Mouse (Mus musculus): ENCODE measurements around the gene Spata9. TPM values are rescaled to one million over a fixed set of nuclear protein-coding genes. Genes with fewer than 3 reads are reported as not detected.

The Spata9 gene
- polyA plus RNA-seq, 1 experiment from 2014 or later, result 0.77 TPM

DNA sequence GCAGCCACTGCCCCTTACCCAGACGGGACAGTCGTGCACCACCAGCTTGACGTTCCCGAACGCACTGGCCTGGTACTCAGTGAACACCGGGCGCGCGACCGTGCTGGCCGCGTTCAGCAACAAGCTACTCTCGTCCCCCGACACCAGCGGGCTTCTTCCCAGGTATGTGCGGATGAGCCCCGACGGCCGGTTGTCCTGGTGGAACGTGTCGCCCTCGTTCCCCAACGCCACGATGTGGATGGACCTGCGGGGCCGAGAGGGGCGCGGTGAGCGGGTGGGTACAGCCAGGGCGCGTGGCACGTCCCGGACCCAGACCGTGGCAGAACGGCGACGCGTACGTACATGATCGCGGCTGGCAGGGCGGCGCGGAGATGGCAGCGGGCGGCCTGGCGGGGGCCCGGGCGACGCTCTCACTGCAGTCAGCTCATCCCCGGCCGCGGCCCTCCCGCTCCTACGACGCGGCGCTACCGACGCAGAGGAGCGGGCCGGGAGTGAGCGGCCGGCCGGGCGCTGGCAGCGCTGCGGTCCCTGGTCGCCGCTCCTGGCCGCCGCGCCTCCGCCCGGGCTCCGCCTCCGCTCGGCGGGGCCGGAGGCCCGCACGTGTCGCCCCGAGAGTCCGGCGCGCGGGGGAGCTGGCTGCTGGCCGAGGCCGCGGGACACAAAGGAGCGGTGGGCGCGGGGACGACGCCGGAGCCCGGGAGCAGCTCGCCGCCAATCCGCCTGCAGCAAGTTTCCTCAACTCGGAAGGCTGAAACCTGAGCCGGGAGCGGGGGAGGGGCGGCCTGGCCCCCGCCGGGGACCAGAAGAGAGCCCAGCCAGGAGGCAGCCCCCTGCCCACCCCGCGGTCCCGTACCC lies 23.5 kb upstream of the Spata9 start, which contains the start of gene Rhobtb3:
Gene Rhobtb3 (minus strand): TSS at position 737 of the 855 bp plus-strand sequence.
- no peaks in the 10 kb centered on the region for H3K9me3 ChIP-seq (replicated peaks)
- H3K27ac ChIP-seq, result peak within 1 kb of the TSS; percentile 71
- peaks cover 6% of the 10 kb centered on the region for H3K4me1 ChIP-seq
- H3K36me3 ChIP-seq, result no peaks in the 10 kb centered on the region; the same call in 1 of the 2 replicates
- peak within 1 kb of the TSS; percentile 90 for H3K4me2 ChIP-seq
- peak within 1 kb of the TSS; percentile 69 for H3K9ac ChIP-seq
- peaks cover 14% of the 10 kb centered on the region for H3K27me3 ChIP-seq (replicated peaks)
- H3K4me3 ChIP-seq, result peak within 1 kb of the TSS; percentile 69
- ATAC-seq, result peak; percentile 78
- under 1% methylated on average over 108 of the region's 110 CpGs for WGBS (ENCODE audit: insufficient replicate concordance)

DNA sequence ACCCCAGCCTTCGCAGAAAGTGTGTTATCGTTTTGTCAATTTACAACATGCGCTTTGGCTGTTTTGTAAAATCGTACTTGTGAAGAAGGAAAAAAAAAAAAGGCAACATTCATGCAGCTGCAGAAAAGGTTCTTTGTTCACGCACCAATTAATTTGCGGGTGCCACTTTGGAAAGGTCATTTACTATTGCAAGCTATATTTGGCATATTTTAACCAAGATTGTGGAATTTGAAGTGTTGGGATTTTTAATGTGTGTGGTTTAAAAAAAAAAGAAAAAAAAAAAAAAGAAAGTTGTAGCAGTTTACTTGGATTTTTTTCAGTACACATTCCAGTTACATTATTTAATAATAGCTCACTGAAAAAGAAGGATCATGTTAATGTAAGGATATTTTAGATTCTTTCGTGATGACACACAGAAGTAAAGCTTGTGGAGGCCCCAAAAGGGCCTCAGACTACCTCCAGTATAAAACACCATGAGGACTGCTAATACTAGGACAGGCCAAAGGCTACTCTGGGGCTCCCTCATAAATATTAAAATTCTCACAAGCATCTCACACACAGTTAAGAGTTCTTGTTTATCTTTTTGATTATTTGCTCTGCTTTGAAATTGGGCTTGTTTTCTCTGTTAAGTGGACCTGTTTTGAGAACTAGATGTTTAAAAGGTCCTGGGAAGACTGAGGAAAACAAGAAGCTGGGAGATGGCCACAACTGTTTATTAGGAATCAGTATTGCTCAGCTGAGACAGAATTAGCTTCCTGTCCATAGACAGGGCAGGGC lies 22.7 kb upstream of the Spata9 start:
- H3K9ac ChIP-seq, result peak overlapping the region; percentile 69
- peak overlapping the region; percentile 71 for H3K27ac ChIP-seq
- peaks cover 14% of the 10 kb centered on the region for H3K27me3 ChIP-seq (replicated peaks)
- peak overlapping the region; percentile 90 for H3K4me2 ChIP-seq
- H3K4me3 ChIP-seq, result peak overlapping the region; percentile 69
- peaks cover 6% of the 10 kb centered on the region for H3K4me1 ChIP-seq
- ATAC-seq, result no peak
- no peaks in the 10 kb centered on the region for H3K9me3 ChIP-seq (replicated peaks)
- WGBS (ENCODE audit: insufficient replicate concordance), result 9% methylated on average over 7 of the region's 7 CpGs
- no peaks in the 10 kb centered on the region for H3K36me3 ChIP-seq

GRCm38 (mm10) chr13:75950295-75950694 lies 16.7 kb upstream of the Spata9 start:
- no peak for ATAC-seq
- WGBS (ENCODE audit: insufficient replicate concordance), result 64% methylated on average over 1 of the region's 1 CpGs
- no peaks in the 10 kb centered on the region for H3K4me1 ChIP-seq

GRCm38 (mm10) chr13:75955357-75955992 lies 11.5 kb upstream of the Spata9 start:
- no peak overlapping the region for H3K4me2 ChIP-seq
- H3K4me3 ChIP-seq, result no peak overlapping the region
- H3K36me3 ChIP-seq, result no peaks in the 10 kb centered on the region
- no peak overlapping the region for H3K9ac ChIP-seq
- no peak for ATAC-seq
- H3K4me1 ChIP-seq, result no peaks in the 10 kb centered on the region
- H3K9me3 ChIP-seq (replicated peaks), result no peaks in the 10 kb centered on the region
- H3K27me3 ChIP-seq (replicated peaks), result no peaks in the 10 kb centered on the region
- no peak overlapping the region for H3K27ac ChIP-seq

More at GRCm38 (mm10) chr13:75950295-75950694, 16.7 kb upstream of the Spata9 start:
- Histone ChIP-seq H3K9me3 (replicated peaks) (no peaks in the 10 kb centered on the region), H3K4me3 (no peak overlapping the region), H3K4me2 (no peak overlapping the region), H3K9ac (no peak overlapping the region), H3K27ac (no peak overlapping the region), H3K36me3 (no peaks in the 10 kb centered on the region), H3K27me3 (replicated peaks) (no peaks in the 10 kb centered on the region)

- H3K9ac ChIP-seq, result no peak overlapping the region
- no peak for ATAC-seq
These were observed 7.5 kb downstream of the Spata9 start for GRCm38 (mm10) chr13:75974481-75974880.

GRCm38 (mm10) chr13:75975629-75976028 lies 8.7 kb downstream of the Spata9 start:
- Histone ChIP-seq H3K27ac (no peak overlapping the region), H3K4me2 (no peak overlapping the region), H3K36me3 (no peaks in the 10 kb centered on the region), H3K9ac (no peak overlapping the region), H3K9me3 (replicated peaks) (no peaks in the 10 kb centered on the region), H3K4me3 (no peak overlapping the region), H3K4me1 (no peaks in the 10 kb centered on the region), H3K27me3 (replicated peaks) (no peaks in the 10 kb centered on the region)
- WGBS (ENCODE audit: insufficient replicate concordance), result 52% methylated on average over 1 of the region's 1 CpGs
- ATAC-seq, result no peak

More at GRCm38 (mm10) chr13:75974481-75974880, 7.5 kb downstream of the Spata9 start:
- Histone ChIP-seq H3K27me3 (replicated peaks) (no peaks in the 10 kb centered on the region), H3K9me3 (replicated peaks) (no peaks in the 10 kb centered on the region), H3K4me3 (no peak overlapping the region), H3K27ac (no peak overlapping the region), H3K4me1 (no peaks in the 10 kb centered on the region), H3K36me3 (no peaks in the 10 kb centered on the region), H3K4me2 (no peak overlapping the region)
- 58% methylated on average over 2 of the region's 2 CpGs for WGBS (ENCODE audit: insufficient replicate concordance)

DNA sequence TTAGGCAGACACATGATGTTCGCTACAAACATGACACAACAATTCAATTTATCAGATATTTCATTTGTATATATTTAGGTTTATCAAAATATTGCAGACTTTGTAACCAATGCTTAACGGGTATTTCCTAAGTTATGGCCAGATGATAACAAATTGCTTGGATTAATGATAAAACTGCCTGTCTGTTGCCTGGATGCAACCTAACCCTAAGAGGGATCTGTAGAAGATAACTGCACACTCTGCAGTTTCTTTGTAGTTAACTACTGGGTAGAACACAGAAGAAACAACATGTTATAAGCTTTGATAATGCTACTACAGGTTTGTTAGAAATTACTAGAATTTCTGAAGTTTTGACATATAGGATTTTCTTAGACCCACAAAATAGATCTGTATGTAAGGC lies 9.3 kb downstream of the Spata9 start:
- H3K4me2 ChIP-seq, result no peak overlapping the region
- H3K9me3 ChIP-seq (replicated peaks), result no peaks in the 10 kb centered on the region
- no peak overlapping the region for H3K9ac ChIP-seq
- 53% methylated on average over 2 of the region's 2 CpGs for WGBS (ENCODE audit: insufficient replicate concordance)
- no peak; the same call in 1 of the 2 replicates for ATAC-seq
- no peaks in the 10 kb centered on the region for H3K36me3 ChIP-seq
- H3K27me3 ChIP-seq (replicated peaks), result no peaks in the 10 kb centered on the region
- no peak overlapping the region for H3K27ac ChIP-seq
- no peak overlapping the region for H3K4me3 ChIP-seq
- no peaks in the 10 kb centered on the region for H3K4me1 ChIP-seq

GRCm38 (mm10) chr13:75976649-75977048 lies 9.7 kb downstream of the Spata9 start:
- Histone ChIP-seq H3K9me3 (replicated peaks) (no peaks in the 10 kb centered on the region), H3K27me3 (replicated peaks) (no peaks in the 10 kb centered on the region), H3K4me2 (no peak overlapping the region), H3K27ac (no peak overlapping the region), H3K36me3 (no peaks in the 10 kb centered on the region), H3K4me1 (no peaks in the 10 kb centered on the region), H3K4me3 (no peak overlapping the region), H3K9ac (no peak overlapping the region)
- ATAC-seq, result peak; percentile 51; the same call in 1 of the 2 replicates
- WGBS (ENCODE audit: insufficient replicate concordance), result 65% methylated on average over 2 of the region's 2 CpGs

GRCm38 (mm10) chr13:75981901-75982300 lies 15.0 kb downstream of the Spata9 start:
- Histone ChIP-seq H3K4me2 (no peak overlapping the region), H3K9me3 (replicated peaks) (no peaks in the 10 kb centered on the region), H3K27ac (no peak overlapping the region), H3K27me3 (replicated peaks) (no peaks in the 10 kb centered on the region), H3K4me1 (no peaks in the 10 kb centered on the region), H3K36me3 (no peaks in the 10 kb centered on the region), H3K9ac (no peak overlapping the region), H3K4me3 (no peak overlapping the region)
- ATAC-seq, result no peak

DNA sequence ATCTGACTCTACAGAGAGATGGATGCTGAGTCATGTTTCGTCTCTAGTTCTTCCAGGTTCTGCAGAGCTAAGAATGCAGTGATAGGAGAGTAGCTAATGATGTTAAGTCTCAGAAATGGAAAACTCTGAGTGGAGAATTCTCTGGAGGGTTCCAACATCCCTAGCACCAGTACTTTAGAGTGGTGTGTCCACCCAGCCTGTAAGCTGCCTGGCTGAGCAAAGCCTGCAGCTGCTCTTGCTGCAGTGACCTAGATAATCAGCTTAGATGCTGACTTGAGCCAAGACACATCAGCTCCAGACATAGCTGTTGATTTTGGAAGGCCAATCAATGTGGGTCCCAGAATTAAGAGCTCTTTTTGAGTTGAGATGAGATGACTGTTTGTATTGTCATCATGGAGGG lies 21.1 kb downstream of the Spata9 start:
- H3K9me3 ChIP-seq (replicated peaks), result no peaks in the 10 kb centered on the region
- no peak overlapping the region for H3K4me2 ChIP-seq
- H3K27ac ChIP-seq, result no peak overlapping the region
- WGBS (ENCODE audit: insufficient replicate concordance), result 73% methylated on average over 1 of the region's 1 CpGs
- no peak overlapping the region for H3K4me3 ChIP-seq
- H3K4me1 ChIP-seq, result no peaks in the 10 kb centered on the region
- no peaks in the 10 kb centered on the region for H3K36me3 ChIP-seq
- H3K27me3 ChIP-seq (replicated peaks), result no peaks in the 10 kb centered on the region
- no peak for ATAC-seq
- H3K9ac ChIP-seq, result no peak overlapping the region

DNA sequence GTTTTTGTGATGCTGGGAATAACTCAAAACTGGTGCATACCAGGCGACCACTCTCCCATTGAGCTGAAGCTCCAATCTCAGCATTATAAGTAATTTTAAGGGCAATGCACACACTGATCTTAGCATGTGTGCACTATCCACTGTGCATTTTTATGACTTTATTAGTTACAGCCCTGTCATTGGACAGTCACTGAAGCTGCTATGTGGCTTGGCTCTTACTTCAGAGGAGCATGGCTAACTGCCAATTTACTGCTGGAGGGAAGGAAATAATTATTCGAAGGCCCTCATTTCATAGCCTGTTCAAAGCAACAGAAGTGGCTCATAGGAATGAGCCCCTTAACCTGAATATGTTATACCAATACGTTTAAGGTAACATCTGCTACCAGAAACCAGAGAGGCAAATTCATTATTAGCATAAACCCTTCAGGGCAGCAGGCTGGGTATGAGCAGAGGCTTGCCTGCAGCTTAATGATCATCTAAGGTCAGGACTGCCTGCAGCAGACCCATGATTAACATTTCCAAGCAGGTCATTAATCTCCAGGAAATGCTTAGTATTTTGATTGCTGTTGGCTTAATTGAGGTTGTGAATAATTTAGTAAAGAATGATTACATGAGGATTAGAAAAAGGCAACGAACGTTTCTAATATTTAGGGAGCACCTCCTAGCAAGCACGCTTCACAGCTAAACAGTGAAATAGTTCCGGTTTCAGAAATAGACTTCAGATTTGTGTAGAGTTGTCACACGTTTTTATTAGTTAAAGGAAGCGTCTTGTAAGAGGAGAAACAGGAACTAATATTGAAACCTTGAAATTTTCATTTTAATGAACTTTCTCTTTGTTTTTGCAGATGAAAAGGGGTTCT lies 25.4 kb downstream of the Spata9 start:
- H3K4me1 ChIP-seq, result no peaks in the 10 kb centered on the region
- no peak overlapping the region for H3K9ac ChIP-seq
- ATAC-seq, result no peak
- no peaks in the 10 kb centered on the region for H3K27me3 ChIP-seq (replicated peaks)
- no peak overlapping the region for H3K4me2 ChIP-seq
- no peak overlapping the region for H3K27ac ChIP-seq
- H3K9me3 ChIP-seq (replicated peaks), result 0 out of 2 replicates have a peak, but pooled peaks cover 3% of the 10 kb centered on the region
- peaks cover 6% of the 10 kb centered on the region for H3K36me3 ChIP-seq
- no peak overlapping the region for H3K4me3 ChIP-seq
- 60% methylated on average over 9 of the region's 9 CpGs for WGBS (ENCODE audit: insufficient replicate concordance)

Measured in liver, embryonic 12.5 days (tissue).